Mouse (Mus musculus): ENCODE measurements at regions not wholly inside any gene's neighbourhood (a gene's known extent, or its start where the extent isn't known, plus 50 kb on each side); places are given as distances from the start of the nearest gene placed in this dataset.
"Not testable (repeated sequence)": the region's sequence is repeated elsewhere in the genome, so short reads cannot be mapped to it uniquely, and the experiment has no call there.

DNA sequence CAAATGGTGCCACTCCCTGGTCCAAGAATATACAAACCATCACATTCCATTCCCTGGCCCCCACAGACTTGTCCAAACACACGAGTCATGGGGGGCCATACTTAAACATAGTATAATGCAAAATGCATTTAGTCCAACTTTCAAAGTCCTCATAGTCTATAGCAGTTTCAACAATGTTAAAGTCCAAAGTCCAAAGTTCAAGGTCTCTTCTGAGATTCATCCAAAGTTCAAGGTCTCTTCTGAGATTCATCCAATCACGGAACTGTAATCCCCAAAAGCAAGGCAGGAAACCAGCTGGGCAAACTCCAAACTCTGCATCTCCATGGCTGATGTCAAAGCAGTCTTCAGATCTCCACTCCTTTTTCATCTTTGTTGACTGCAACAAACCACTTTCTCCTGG lies 78.4 kb upstream of the Adtrp start:
- H3K27ac ChIP-seq; H3K36me3 ChIP-seq; H3K9me3 ChIP-seq (replicated peaks); H3K27me3 ChIP-seq; H3K4me2 ChIP-seq (replicated peaks); H3K9ac ChIP-seq; H3K4me3 ChIP-seq; H3K4me1 ChIP-seq; ATAC-seq (ENCODE audit: low FRiP score): not testable (repeated sequence)
- 92% methylated on average over 2 of the region's 2 CpGs for WGBS

DNA sequence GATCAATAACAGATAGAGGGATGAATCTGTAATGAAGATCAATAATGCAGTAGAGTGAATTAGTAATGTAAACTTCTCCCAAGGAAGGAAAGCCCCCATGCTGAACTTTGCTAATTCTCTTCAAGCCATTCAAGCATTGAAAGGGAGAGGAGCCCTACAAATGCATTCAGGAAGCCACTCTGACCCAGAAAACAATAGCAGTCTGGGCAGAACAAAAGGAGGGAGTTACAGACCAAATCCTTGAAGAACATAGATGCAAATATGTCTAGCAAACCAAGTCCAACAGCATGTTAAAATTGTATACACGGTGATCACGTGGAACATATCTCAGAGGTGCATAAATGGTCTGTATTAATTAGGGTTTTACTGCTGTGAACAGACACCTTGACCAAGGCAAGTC lies 77.7 kb upstream of the Adtrp start:
- no peak for ATAC-seq (ENCODE audit: low FRiP score)
- Histone ChIP-seq H3K27ac (no peak overlapping the region), H3K27me3 (no peaks in the 10 kb centered on the region), H3K36me3 (no peaks in the 10 kb centered on the region), H3K4me3 (no peak overlapping the region), H3K4me1 (no peaks in the 10 kb centered on the region), H3K4me2 (replicated peaks) (no peak overlapping the region), H3K9ac (no peak overlapping the region), H3K9me3 (replicated peaks) (no peaks in the 10 kb centered on the region)
- WGBS: 51% methylated on average over 2 of the region's 2 CpGs

DNA sequence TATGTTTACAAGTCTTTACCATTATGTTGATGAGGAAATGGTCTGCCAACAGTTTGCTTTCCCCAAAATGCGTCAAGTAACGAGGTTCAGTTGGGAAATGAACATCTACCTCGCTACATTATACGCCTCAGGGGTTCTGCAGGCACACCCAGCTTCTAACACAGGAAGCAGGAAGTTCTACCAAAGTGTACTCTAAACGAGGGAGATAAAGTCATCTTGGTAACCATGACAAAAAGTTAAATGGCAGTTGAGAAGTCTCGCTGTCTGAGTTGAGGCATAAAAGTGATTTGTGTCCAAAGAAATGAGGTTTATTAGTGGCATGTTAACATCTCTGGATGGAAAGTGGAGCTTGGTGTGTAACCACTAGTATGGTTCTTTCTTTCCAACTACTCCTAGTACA lies 73.7 kb upstream of the Adtrp start:
- ATAC-seq (ENCODE audit: low FRiP score): no peak
- Histone ChIP-seq H3K9ac (no peak overlapping the region), H3K4me1 (no peaks in the 10 kb centered on the region), H3K27ac (no peak overlapping the region), H3K4me3 (no peak overlapping the region), H3K9me3 (replicated peaks) (no peaks in the 10 kb centered on the region), H3K27me3 (no peaks in the 10 kb centered on the region), H3K36me3 (no peaks in the 10 kb centered on the region), H3K4me2 (replicated peaks) (no peak overlapping the region)
- WGBS: 85% methylated on average over 6 of the region's 6 CpGs

DNA sequence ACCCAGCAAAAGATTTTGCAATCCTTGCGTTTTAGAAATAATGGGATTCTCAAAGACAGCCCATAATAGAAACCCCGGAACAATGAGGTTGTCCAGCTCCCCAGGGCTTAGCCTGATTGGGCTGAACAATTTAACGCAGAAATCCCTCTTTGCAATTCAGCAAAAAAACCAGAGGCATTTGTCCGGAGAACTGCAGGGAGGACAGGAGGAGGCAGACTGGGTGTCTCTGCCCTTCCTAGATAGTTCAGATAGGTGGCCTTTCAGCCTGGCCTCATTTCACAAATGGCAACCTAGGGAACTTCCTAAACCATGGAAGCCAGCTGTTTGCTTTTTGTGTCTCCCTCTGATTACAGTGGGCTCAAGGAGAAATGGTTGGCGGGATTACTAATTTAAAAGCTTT lies 71.0 kb upstream of the Adtrp start:
- Histone ChIP-seq H3K36me3 (no peaks in the 10 kb centered on the region), H3K4me3 (no peak overlapping the region), H3K9me3 (replicated peaks) (no peaks in the 10 kb centered on the region), H3K27ac (no peak overlapping the region), H3K4me2 (replicated peaks) (no peak overlapping the region), H3K9ac (no peak overlapping the region), H3K4me1 (no peaks in the 10 kb centered on the region), H3K27me3 (no peaks in the 10 kb centered on the region)
- ATAC-seq (ENCODE audit: low FRiP score): no peak
- 42% methylated on average over 5 of the region's 5 CpGs for WGBS

DNA sequence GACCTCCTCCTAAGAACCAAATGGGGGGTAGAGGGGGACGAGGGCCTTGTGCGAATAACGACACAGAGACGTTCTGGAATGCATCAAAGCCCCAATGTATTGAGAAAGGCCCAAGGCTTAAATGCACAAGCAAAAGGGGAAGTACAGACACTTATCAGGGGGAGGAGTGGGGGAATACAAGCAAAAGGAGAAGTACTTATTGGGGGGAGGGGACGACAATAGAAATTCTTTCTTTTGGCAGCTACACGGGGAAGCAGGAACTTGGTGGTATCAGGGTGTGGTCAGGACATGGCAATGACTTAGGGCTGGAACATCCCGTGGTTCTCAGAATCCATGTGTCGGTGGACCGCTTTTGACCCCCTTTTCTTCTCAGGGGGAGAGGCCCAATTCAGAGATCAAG lies 68.3 kb upstream of the Adtrp start:
- not testable (repeated sequence) for H3K4me1 ChIP-seq; H3K27ac ChIP-seq; H3K27me3 ChIP-seq; H3K9me3 ChIP-seq (replicated peaks); H3K36me3 ChIP-seq; ATAC-seq (ENCODE audit: low FRiP score); H3K9ac ChIP-seq; H3K4me3 ChIP-seq; H3K4me2 ChIP-seq (replicated peaks)
- WGBS: 84% methylated on average over 9 of the region's 9 CpGs

DNA sequence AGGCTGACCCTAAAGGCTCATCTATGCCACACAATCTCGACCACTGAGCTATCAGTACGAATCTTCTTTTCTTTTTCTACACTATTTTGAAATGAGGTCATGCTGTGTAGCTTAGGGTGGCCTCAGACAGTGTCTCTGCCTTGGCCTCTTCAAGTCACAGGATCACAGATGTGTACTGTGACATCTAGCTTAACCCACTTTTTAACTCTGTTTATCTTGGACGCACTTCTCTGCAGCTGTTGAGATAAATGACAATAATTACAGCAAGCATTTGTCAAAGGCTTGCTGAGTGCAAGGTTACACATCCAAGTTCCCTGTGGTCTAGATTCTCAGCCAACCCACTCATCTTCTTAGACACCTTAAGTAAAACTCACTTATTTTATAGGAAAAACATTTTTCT lies 63.3 kb upstream of the Adtrp start:
- Histone ChIP-seq H3K4me3 (no peak overlapping the region), H3K27ac (no peak overlapping the region), H3K4me2 (replicated peaks) (no peak overlapping the region), H3K9ac (no peak overlapping the region), H3K27me3 (no peaks in the 10 kb centered on the region), H3K9me3 (replicated peaks) (no peaks in the 10 kb centered on the region), H3K4me1 (no peaks in the 10 kb centered on the region), H3K36me3 (no peaks in the 10 kb centered on the region)
- 79% methylated on average over 3 of the region's 3 CpGs for WGBS
- no peak for ATAC-seq (ENCODE audit: low FRiP score)

DNA sequence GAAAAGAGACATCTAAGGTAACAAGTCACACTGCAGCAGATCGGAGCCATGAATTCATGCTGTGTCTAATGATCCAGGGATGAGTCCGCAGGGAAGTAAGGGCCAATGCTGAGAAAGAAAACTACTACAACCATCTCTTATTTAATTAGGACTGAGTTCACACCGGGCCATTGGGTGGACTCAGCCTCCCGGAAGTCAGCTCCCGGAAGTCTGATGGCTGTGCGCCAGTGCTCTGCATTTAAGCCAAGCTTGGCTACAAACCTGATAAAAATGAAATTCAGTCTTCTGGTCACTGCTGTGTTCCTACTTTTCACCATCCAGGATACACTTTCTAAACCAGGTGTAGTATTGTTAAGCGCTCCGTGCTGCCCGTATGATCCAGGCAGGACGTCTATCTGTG lies 62.8 kb upstream of the Adtrp start:
- Histone ChIP-seq H3K9me3 (replicated peaks) (no peaks in the 10 kb centered on the region), H3K4me2 (replicated peaks) (no peak overlapping the region), H3K36me3 (no peaks in the 10 kb centered on the region), H3K27ac (no peak overlapping the region), H3K9ac (no peak overlapping the region), H3K27me3 (no peaks in the 10 kb centered on the region), H3K4me1 (no peaks in the 10 kb centered on the region), H3K4me3 (no peak overlapping the region)
- 87% methylated on average over 10 of the region's 10 CpGs for WGBS
- ATAC-seq (ENCODE audit: low FRiP score): no peak

DNA sequence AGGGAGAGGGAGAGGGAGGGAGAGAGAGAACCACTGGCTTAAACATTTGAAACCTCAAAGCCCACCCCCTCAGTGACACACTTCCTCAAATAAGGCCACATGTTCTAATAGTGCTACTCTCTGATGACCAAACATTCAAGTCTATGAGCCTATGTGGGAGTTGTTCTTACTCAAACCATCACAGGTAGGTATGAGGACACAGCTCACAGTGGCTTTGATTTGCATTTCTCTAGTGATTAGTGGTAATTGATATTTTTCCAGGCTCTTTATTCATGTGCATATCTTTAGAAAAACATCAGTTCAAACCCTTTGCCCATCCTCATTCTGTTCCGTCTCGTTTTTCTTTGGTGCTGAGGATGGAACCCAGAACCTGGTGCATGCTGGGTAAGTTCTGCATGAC lies 59.5 kb upstream of the Adtrp start:
- Histone ChIP-seq H3K9me3 (replicated peaks) (no peaks in the 10 kb centered on the region), H3K27me3 (no peaks in the 10 kb centered on the region), H3K4me1 (no peaks in the 10 kb centered on the region), H3K27ac (no peak overlapping the region), H3K36me3 (no peaks in the 10 kb centered on the region), H3K9ac (no peak overlapping the region), H3K4me2 (replicated peaks) (no peak overlapping the region), H3K4me3 (no peak overlapping the region)
- WGBS: 95% methylated on average over 2 of the region's 2 CpGs
- no peak for ATAC-seq (ENCODE audit: low FRiP score)

DNA sequence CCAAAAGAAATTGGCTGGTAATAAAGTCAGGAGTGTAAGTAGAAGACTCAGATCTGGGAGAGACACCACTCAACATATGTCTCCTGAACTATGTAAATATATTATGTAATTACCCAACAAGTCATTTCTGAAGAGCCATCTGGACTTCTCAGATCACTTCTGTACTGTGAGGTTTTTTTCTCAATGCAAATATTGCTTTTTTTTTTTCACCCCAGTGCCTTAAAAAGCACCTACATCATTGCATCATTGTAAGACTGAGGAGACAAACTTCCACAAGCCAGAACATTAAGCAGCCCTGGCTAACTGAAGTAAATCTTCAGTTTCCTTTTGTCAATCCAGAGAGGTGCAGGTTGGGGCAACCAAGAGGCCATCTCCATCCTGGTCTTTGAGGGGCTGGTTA lies 55.8 kb upstream of the Adtrp start:
- no peaks in the 10 kb centered on the region for H3K4me1 ChIP-seq
- ATAC-seq (ENCODE audit: low FRiP score): no peak
- no peaks in the 10 kb centered on the region for H3K36me3 ChIP-seq
- no peak overlapping the region for H3K4me2 ChIP-seq (replicated peaks)
- no peaks in the 10 kb centered on the region for H3K27me3 ChIP-seq
- no peak overlapping the region for H3K9ac ChIP-seq
- no peaks in the 10 kb centered on the region for H3K9me3 ChIP-seq (replicated peaks)
- H3K4me3 ChIP-seq: no peak overlapping the region
- H3K27ac ChIP-seq: no peak overlapping the region

DNA sequence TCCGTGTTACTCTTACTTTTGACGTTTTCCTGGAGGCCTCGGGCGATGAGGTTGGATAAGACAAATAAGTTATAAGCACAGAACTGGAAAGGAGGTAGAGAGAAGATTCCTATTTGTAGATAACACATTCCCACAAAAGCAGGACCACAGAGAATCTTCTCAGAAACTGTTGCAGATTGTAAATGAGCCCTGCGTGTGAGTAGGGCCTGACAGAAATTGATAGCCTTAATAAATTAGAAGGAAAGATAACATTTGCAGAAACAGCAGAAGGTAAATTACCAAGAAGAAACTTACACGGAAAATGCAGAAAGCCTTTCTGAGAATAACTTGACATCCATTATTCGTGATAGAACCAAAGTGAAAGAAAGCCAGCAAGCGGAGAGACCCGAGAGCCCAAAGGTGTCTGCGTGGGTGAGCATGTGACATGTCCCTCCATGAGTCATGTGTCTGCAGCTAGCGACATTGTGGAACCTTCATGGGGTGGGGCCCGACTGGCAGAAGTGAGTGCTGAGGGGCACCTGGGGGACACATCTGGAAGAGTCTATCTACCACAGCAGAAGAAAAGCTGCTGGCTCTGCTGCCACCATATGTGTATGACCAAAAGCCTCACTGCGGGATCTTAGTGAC lies 52.5 kb upstream of the Adtrp start:
- H3K4me2 ChIP-seq (replicated peaks): no peak overlapping the region
- H3K9me3 ChIP-seq (replicated peaks): no peaks in the 10 kb centered on the region
- 92% methylated on average over 13 of the region's 13 CpGs for WGBS
- no peak for ATAC-seq (ENCODE audit: low FRiP score)
- H3K9ac ChIP-seq: no peak overlapping the region
- no peaks in the 10 kb centered on the region for H3K4me1 ChIP-seq
- H3K4me3 ChIP-seq: no peak overlapping the region
- H3K27me3 ChIP-seq: no peaks in the 10 kb centered on the region
- H3K27ac ChIP-seq: no peak overlapping the region
- H3K36me3 ChIP-seq: no peaks in the 10 kb centered on the region

DNA sequence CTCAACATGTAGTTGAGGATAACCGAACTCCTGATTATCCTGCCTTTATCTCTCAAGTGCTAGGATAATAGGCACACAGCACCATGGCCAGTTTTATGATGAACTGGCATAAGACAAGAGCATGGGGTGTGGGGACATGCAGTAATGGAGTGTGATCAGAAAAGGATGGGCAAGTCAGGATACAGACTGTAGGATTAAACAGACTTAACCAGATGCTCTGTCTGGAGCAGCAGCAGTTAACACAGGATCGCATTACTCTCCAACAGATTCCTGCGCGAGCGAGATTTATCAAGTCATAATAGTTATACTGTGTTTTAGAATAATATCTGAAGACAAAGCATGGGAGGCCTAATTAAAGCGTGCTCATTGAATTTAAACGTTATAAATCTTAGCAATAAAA lies 51.8 kb upstream of the Adtrp start:
- no peak for ATAC-seq (ENCODE audit: low FRiP score)
- no peaks in the 10 kb centered on the region for H3K27me3 ChIP-seq
- no peak overlapping the region for H3K9ac ChIP-seq
- no peaks in the 10 kb centered on the region for H3K4me1 ChIP-seq
- no peak overlapping the region for H3K4me2 ChIP-seq (replicated peaks)
- WGBS: 88% methylated on average over 7 of the region's 7 CpGs
- no peaks in the 10 kb centered on the region for H3K9me3 ChIP-seq (replicated peaks)
- no peak overlapping the region for H3K4me3 ChIP-seq
- no peaks in the 10 kb centered on the region for H3K36me3 ChIP-seq
- no peak overlapping the region for H3K27ac ChIP-seq

DNA sequence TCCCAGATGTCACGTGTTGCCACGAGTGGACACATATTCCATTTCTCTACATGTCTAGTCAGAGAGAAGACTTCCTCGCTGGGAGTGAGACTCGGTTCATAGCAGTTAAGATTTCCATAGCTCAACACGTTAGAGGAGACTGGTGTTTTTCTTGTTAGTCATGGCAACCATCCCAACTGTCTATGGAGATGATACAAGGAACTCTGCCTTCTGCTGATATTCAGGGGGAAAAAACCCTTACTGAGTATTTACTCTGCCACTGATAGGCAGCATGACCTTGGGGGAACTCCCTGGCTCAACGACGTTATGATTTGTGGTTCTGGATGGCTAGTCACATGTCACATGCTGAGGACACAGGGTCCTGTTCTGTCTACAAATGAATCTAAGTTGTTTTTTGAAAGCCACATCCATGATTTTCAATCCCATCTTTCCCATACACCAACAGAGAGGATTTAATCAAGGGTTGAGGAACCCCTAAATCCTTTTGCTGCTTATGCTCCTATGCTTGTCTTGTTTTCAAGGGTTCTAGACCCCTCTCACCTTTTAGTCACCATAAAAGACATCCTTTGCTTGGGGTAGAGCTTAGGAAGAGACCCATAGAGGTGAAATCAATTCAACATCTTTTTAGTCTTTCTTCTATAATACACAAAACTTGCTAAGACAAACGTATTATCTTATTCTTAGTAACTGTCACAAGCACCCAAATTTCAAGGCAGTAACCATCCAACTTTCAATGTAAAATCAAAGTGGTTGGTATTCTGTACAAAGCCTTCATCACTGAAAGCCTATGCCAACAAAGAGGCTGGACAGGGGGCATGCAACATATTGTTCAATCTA lies 50.2 kb upstream of the Adtrp start:
- ATAC-seq (ENCODE audit: low FRiP score): no peak
- H3K27ac ChIP-seq: no peak overlapping the region
- H3K36me3 ChIP-seq: no peaks in the 10 kb centered on the region
- H3K9ac ChIP-seq: no peak overlapping the region
- H3K9me3 ChIP-seq (replicated peaks): no peaks in the 10 kb centered on the region
- no peak overlapping the region for H3K4me2 ChIP-seq (replicated peaks)
- whole genome bisulfite sequencing: 91% methylated on average over 8 of the region's 8 CpGs
- H3K4me3 ChIP-seq: no peak overlapping the region
- H3K27me3 ChIP-seq: no peaks in the 10 kb centered on the region
- H3K4me1 ChIP-seq: no peaks in the 10 kb centered on the region
